Mouse (Mus musculus): ENCODE measurements at regions not wholly inside any gene's neighbourhood (a gene's known extent, or its start where the extent isn't known, plus 50 kb on each side); places are given as distances from the start of the nearest gene placed in this dataset.

DNA sequence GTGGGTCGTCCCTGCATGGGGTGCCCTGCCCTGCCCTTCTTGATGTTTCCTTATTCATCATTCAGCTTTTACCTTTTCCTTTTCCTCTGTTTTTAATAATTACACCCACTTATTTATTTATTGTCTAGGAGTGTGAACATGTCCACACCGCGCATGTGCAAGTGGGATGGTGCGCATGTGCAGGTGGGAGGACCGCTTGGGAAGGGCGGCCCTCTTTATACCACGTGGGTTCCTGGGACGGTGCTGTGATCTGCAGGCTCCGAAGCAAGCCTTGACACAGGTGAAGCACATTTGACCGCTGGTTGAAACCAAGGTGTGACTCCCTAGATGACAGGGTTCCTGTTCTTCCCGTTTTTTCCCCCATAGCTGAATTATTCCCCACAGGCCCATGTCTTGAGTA lies 60.0 kb downstream of the Syf2 start:
- 85% methylated on average over 11 of the region's 11 CpGs for WGBS
- ATAC-seq (ENCODE audit: insufficient number of reproducible peaks, insufficient read depth, low FRiP score, low TSS enrichment, low read depth) = no peak
- H3K9me3 ChIP-seq = no peaks in the 10 kb centered on the region

GRCm38 (mm10) chr4:134993526-134994122 lies 62.9 kb downstream of the Syf2 start:
- Histone ChIP-seq H3K27ac (no peak overlapping the region), H3K4me1 (peaks cover 7% of the 10 kb centered on the region; the same call in 1 of the 2 replicates), H3K4me3 (no peak overlapping the region), H3K4me2 (no peak overlapping the region), H3K36me3 (no peaks in the 10 kb centered on the region), H3K27me3 (peaks cover 7% of the 10 kb centered on the region), H3K9me3 (no peaks in the 10 kb centered on the region), H3K9ac (no peak overlapping the region)
- ATAC-seq (ENCODE audit: insufficient number of reproducible peaks, insufficient read depth, low FRiP score, low TSS enrichment, low read depth) = no peak
- WGBS = 52% methylated on average over 8 of the region's 8 CpGs

More for the DNA sequence above, 60.0 kb downstream of the Syf2 start:
- H3K4me2 ChIP-seq = no peak overlapping the region
- no peak overlapping the region for H3K27ac ChIP-seq
- peaks cover 7% of the 10 kb centered on the region for H3K27me3 ChIP-seq
- no peaks in the 10 kb centered on the region for H3K36me3 ChIP-seq
- no peak overlapping the region for H3K9ac ChIP-seq
- H3K4me3 ChIP-seq = no peak overlapping the region
- peaks cover 7% of the 10 kb centered on the region; the same call in 1 of the 2 replicates for H3K4me1 ChIP-seq

DNA sequence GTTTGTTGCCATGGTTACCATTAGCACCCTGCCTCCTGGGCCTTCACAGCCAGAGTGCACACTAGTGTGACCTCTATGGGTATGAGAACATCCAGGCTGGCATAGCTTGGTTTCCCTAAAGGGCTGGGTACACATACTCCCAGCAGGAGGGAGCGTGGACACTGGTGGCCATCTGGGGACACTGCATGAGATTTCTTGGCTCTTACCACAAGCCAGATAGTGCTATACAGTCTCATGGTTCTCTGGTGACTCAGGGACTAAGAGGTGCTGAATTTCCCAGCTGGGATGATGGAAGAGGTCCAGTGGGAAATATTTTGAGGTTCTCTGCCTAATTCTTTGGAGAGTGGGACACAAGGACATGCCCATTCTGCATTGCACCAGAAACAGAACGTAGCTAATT lies 63.5 kb downstream of the Syf2 start:
- peaks cover 11% of the 10 kb centered on the region; the same call in 1 of the 2 replicates for H3K4me1 ChIP-seq
- no peaks in the 10 kb centered on the region for H3K36me3 ChIP-seq
- no peak overlapping the region for H3K9ac ChIP-seq
- H3K27ac ChIP-seq = no peak overlapping the region
- no peak overlapping the region for H3K4me2 ChIP-seq
- peaks cover 7% of the 10 kb centered on the region for H3K27me3 ChIP-seq
- WGBS = 86% methylated on average over 2 of the region's 2 CpGs
- no peak overlapping the region for H3K4me3 ChIP-seq
- no peak for ATAC-seq (ENCODE audit: insufficient number of reproducible peaks, insufficient read depth, low FRiP score, low TSS enrichment, low read depth)
- no peaks in the 10 kb centered on the region for H3K9me3 ChIP-seq

DNA sequence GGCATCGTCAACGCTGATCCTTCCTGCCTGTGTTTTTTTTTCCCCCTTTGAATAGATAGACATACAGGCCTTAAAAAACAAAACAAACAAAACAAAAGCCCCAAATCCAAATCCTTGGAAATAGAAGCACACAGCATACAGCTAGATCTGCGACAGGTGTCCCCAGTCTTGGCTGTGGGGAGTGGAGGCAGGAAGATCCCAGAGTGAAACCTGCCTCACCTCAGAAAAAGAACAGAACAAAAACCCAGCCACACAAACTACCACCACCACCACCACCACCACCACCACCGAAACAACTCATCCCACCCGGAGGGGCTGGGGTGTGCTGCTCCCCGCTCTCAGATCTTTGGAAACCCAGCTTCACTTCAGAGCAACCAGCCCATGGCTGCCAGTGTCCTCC lies 64.0 kb downstream of the Syf2 start:
- Histone ChIP-seq H3K4me1 (peaks cover 11% of the 10 kb centered on the region; the same call in 1 of the 2 replicates), H3K36me3 (no peaks in the 10 kb centered on the region), H3K4me3 (no peak overlapping the region), H3K27ac (no peak overlapping the region), H3K4me2 (no peak overlapping the region), H3K9ac (no peak overlapping the region), H3K9me3 (no peaks in the 10 kb centered on the region), H3K27me3 (peaks cover 7% of the 10 kb centered on the region)
- WGBS = 85% methylated on average over 6 of the region's 6 CpGs
- ATAC-seq (ENCODE audit: insufficient number of reproducible peaks, insufficient read depth, low FRiP score, low TSS enrichment, low read depth) = no peak

DNA sequence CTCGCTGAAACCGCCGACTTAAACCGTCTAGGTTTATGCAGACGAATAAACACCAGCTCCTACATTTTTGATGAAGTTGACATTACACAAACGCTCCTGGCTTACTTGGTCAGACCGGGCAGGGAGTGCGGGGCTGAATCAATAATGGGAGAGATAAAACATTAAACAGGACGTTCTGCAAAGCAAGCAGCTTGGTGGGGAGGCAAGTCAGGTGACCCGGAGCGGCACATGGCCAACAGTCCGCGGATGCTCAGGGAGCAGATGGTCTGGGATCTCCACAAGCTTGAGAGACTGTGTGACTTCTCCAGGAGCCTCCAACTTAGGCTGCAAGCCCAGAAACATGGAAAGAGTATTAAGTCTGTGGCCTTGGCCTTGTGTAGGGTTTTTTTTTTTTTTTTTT lies 64.4 kb downstream of the Syf2 start:
- Histone ChIP-seq H3K36me3 (no peaks in the 10 kb centered on the region), H3K9me3 (no peaks in the 10 kb centered on the region), H3K4me1 (peaks cover 11% of the 10 kb centered on the region; the same call in 1 of the 2 replicates), H3K4me2 (no peak overlapping the region), H3K9ac (no peak overlapping the region), H3K27ac (no peak overlapping the region), H3K27me3 (peaks cover 7% of the 10 kb centered on the region), H3K4me3 (no peak overlapping the region)
- ATAC-seq (ENCODE audit: insufficient number of reproducible peaks, insufficient read depth, low FRiP score, low TSS enrichment, low read depth) = no peak
- 76% methylated on average over 13 of the region's 13 CpGs for WGBS

DNA sequence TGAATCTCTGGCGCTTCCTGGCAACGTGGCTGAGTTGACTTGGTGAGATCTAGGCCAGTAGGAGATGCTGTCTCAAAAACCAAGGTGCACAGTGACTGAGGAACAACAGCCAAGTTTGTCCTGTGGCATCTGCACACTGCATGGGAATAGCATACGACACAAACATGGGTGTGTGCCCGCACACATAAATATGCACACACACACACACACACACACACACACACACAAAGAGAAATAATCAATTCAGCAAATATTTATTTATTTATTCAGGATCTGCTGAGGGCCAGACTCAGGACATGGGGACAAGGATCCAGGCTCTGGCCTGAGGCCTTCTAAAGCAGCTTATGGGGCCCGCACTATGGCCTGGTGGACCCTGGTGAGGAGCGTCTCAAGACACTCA lies 65.4 kb downstream of the Syf2 start:
- no peak for ATAC-seq (ENCODE audit: insufficient number of reproducible peaks, insufficient read depth, low FRiP score, low TSS enrichment, low read depth)
- Histone ChIP-seq H3K36me3 (no peaks in the 10 kb centered on the region), H3K9me3 (no peaks in the 10 kb centered on the region), H3K4me2 (no peak overlapping the region), H3K9ac (no peak overlapping the region), H3K4me1 (peaks cover 11% of the 10 kb centered on the region; the same call in 1 of the 2 replicates), H3K27ac (no peak overlapping the region), H3K27me3 (peaks cover 7% of the 10 kb centered on the region), H3K4me3 (no peak overlapping the region)
- WGBS = 90% methylated on average over 6 of the region's 6 CpGs

- no peak for ATAC-seq (ENCODE audit: insufficient number of reproducible peaks, insufficient read depth, low FRiP score, low TSS enrichment, low read depth)
- H3K9me3 ChIP-seq = no peaks in the 10 kb centered on the region
- H3K27ac ChIP-seq = no peak overlapping the region
- WGBS = 90% methylated on average over 26 of the region's 26 CpGs
- no peak overlapping the region for H3K4me3 ChIP-seq
- H3K27me3 ChIP-seq = peaks cover 7% of the 10 kb centered on the region
- peaks cover 22% of the 10 kb centered on the region for H3K4me1 ChIP-seq
- no peak overlapping the region for H3K4me2 ChIP-seq
- no peak overlapping the region for H3K9ac ChIP-seq
- no peaks in the 10 kb centered on the region for H3K36me3 ChIP-seq
Measured at GRCm38 (mm10) chr4:134997461-134998434, 67.0 kb downstream of the Syf2 start.

- Histone ChIP-seq H3K27me3 (no peaks in the 10 kb centered on the region; the same call in 1 of the 2 replicates), H3K9me3 (no peaks in the 10 kb centered on the region), H3K4me1 (peaks cover 23% of the 10 kb centered on the region), H3K27ac (no peak overlapping the region), H3K36me3 (no peaks in the 10 kb centered on the region), H3K9ac (no peak overlapping the region), H3K4me2 (no peak overlapping the region), H3K4me3 (no peak overlapping the region)
- no peak for ATAC-seq (ENCODE audit: insufficient number of reproducible peaks, insufficient read depth, low FRiP score, low TSS enrichment, low read depth)
- 56% methylated on average over 12 of the region's 12 CpGs for WGBS
Measured at GRCm38 (mm10) chr4:134998928-134999658, 68.4 kb downstream of the Syf2 start.

DNA sequence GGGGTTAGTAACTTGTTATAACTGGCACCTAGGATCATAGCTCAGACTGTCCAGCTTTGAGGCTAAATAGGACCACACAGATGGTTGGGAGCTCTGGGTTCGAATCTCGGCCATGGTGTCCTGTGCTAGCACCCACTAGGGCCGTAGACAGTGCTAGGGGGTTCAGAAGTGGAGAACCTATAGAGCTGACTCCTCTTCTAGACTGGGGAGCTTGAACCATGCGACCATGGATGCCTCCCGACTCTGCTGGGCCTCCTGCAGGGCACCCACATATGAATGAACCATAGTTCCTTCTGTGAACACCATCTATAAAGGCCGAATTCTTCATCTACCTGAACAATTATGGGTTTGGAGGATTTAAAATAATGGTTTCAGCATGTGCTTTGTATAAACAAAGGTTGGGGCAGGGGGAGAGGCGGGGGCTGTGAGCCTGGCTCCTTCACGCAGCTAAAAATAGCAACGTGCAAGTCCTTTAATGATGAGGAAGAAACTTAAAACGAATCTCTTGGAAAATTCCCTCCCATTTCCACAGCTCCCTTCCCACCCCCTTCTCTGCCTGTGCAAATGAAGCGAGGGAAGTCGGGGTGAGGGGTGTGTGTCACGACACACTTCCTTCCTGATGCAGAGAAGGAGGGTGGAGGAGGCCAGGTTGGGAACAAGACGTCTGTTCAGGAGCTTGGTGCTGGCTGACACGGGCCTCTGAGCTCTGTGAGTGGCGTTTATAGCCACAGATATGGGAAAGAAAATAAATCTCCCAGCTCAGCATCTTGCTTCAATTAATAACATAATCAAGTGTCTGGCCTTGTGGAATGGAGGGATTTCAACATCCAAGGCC lies 71.6 kb downstream of the Syf2 start:
- peaks cover 20% of the 10 kb centered on the region for H3K4me1 ChIP-seq
- no peak overlapping the region for H3K4me3 ChIP-seq
- H3K27ac ChIP-seq = peak overlapping the region; percentile 87
- WGBS = 29% methylated on average over 16 of the region's 16 CpGs
- H3K27me3 ChIP-seq = no peaks in the 10 kb centered on the region
- H3K9ac ChIP-seq = 0 out of 2 replicates have a peak overlapping the region, but pooled peaks have one; percentile 23
- H3K4me2 ChIP-seq = peak overlapping the region; percentile 32
- ATAC-seq (ENCODE audit: insufficient number of reproducible peaks, insufficient read depth, low FRiP score, low TSS enrichment, low read depth) = peak; percentile 77
- no peaks in the 10 kb centered on the region for H3K9me3 ChIP-seq
- no peaks in the 10 kb centered on the region for H3K36me3 ChIP-seq

DNA sequence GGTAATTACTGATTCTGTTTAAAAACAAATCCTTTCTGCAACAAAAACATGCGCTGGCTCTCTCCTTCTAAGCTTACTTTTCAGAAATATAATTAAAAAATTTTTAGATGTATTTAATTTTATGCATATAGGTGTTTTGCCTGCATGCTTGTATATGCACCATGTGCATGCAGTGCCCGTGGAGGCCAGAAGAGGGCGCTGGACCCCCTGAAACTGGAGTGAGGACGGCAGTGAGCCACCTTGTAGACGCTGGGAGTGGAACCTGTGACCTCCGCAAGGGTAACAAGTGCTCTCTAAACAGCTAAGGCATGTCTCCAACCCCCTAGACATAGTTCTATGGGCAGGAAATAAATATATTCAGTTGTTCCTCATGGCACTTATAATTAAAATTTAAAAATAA lies 80.7 kb downstream of the Syf2 start:
- Histone ChIP-seq H3K27me3 (0 out of 2 replicates have a peak, but pooled peaks cover 5% of the 10 kb centered on the region), H3K9ac (no peak overlapping the region), H3K4me1 (peaks cover 34% of the 10 kb centered on the region), H3K36me3 (no peaks in the 10 kb centered on the region), H3K27ac (no peak overlapping the region), H3K9me3 (no peaks in the 10 kb centered on the region; the same call in 1 of the 2 replicates), H3K4me3 (no peak overlapping the region), H3K4me2 (no peak overlapping the region)
- WGBS = 85% methylated on average over 6 of the region's 6 CpGs
- ATAC-seq (ENCODE audit: insufficient number of reproducible peaks, insufficient read depth, low FRiP score, low TSS enrichment, low read depth) = no peak

Measured in embryonic facial prominence, embryonic 13.5 days (tissue).